Mouse (Mus musculus) liver, embryonic 18 days (tissue): ENCODE data around the gene 1700029J07Rik. TPM values are rescaled to one million over a fixed set of nuclear protein-coding genes. Genes with fewer than 3 reads are reported as not detected.

Experiments used
- polyA plus RNA-seq: library from polyadenylated mRNA; depleted of rRNA; stranded (reverse); fragments of >200 nt; gene quantifications from 2 replicates; pipeline ENCODE4 v1.2.3, GENCODE M21; 2012; rRNA removed

Gene 1700029J07Rik
- 0.62 and 0.94 TPM in 2 replicates for polyA plus RNA-seq

GRCm38 (mm10) chr8:45975126-45975836, at the start of gene 1700029J07Rik, which contains the start of gene Ufsp2:
Gene 1700029J07Rik, minus strand, starts transcription at chr8:45975252.
Gene Ufsp2, plus strand, starts transcription at chr8:45975528.

DNA sequence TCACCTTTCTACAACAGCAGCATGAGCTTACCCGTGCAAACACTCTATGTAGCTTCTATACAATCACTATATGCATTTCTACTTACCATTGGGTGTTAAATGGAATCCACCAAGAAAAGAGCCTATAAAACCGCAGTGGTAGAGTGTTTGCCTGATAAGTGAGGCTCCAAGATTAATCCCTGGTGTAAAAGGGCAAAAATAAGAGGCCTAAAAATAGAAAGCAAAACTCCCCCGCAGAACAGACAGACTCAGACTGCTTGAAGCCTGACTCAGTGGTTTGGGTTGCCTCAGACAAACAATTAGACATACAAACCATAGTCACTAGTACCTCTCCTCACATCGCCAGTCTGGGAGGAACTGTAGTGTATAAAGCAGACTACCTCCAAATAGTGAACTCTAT, 30.5 kb upstream of the 1700029J07Rik start, which contains the start of gene Ankrd37:
Gene Ankrd37 (minus strand): TSS at position 112 of the 400 bp plus-strand sequence.

GRCm38 (mm10) chr8:45999138-45999783, 24.2 kb upstream of the 1700029J07Rik start, which contains the start of gene Lrp2bp:
Gene Lrp2bp, plus strand, starts transcription at chr8:45999303.

DNA sequence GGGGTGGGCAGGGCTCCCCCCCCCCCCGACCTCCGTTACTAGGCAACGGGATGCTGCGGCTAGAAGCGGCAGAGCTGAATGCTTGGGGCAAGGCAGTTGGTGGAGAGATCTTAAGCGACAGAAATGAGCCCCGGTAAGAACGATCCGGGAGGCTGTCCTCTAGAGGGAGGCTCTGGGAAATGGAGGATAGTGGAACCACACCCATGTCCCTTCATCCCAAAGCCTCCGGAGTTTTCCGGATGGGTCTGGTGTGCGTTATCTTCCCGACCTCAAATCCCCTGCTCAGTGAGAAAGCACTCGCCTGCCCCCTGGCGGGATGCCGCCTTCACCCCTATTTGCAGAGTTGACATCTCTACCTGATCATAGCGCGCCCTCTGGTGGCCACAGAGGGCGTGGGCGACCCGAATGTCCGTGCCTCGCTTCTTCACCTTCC, 40.5 kb downstream of the 1700029J07Rik start, which contains the start of gene Ccdc110:
Gene Ccdc110 (plus strand): TSS at position 38 of the 433 bp plus-strand sequence.

Other genes with a start within 250 kb of the 1700029J07Rik start
- gene Pdlim3, start 89.8 kb downstream of the 1700029J07Rik start, polyA plus RNA-seq = 1.7 and 2.0 TPM in 2 replicates
- not detected in 2 replicates for gene Ccdc110, start 40.6 kb downstream of the 1700029J07Rik start, polyA plus RNA-seq
- gene Ufsp2, start 276 bp upstream of the 1700029J07Rik start, polyA plus RNA-seq = 29.9 and 30.9 TPM in 2 replicates
- 0.22 and 0.31 TPM in 2 replicates for gene Lrp2bp, start 24.1 kb upstream of the 1700029J07Rik start, polyA plus RNA-seq
- gene Ankrd37, start 30.5 kb upstream of the 1700029J07Rik start, polyA plus RNA-seq = 8.3 and 9.5 TPM in 2 replicates
- 3.6 and 4.0 TPM in 2 replicates for gene Cfap97, start 176.5 kb upstream of the 1700029J07Rik start, polyA plus RNA-seq
- gene Snx25, start 176.9 kb upstream of the 1700029J07Rik start, polyA plus RNA-seq = 4.4 and 5.6 TPM in 2 replicates
- 133 and 151 TPM in 2 replicates for gene Slc25a4, start 236.0 kb upstream of the 1700029J07Rik start, polyA plus RNA-seq